Mouse (Mus musculus): ENCODE measurements around the gene Selenon.

GRCm38 (mm10) chr4:134588287-134588686, 36.3 kb upstream of the Selenon start:
- TF ChIP-seq POLR2AphosphoS5 (IDR thresholded peaks at IDR 0.05; ENCODE audit: insufficient replicate concordance, low read depth, low read length) (no peak), CTCF (IDR thresholded peaks at IDR 0.05; ENCODE audit: low read depth, low read length) (no peak), GATA2 (IDR thresholded peaks at IDR 0.05; ENCODE audit: borderline replicate concordance, low read depth, low read length) (no peak), GATA1 (IDR thresholded peaks at IDR 0.05; ENCODE audit: borderline replicate concordance, low read length) (no peak), TAL1 (conservative IDR thresholded peaks at IDR 0.05; ENCODE audit: low read depth, low read length) (no peak)

Data from G1E (cell line).